Mouse (Mus musculus): Measurements from ENCODE around the gene C8g.

DNA sequence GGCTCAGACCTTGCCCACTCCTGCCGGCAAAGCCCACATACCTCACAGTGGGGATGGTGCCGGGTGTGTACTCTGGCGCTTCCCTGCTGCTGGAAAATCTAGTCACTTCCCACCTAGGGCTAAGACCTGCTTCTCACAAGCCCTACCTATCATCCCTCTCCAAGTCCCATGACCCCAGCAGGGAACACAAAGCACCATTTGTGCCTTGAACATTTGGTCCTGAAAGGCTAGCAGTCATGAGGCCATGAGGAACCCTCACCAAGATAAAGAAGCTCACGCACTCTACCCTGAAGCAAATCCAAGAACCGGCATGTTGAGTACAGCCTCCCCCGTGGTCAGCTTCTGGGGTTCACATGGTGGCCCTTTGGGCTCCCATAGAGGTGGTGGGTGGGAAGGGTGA lies 31.6 kb downstream of the C8g start, which contains the start of gene Ptgds:
- TF ChIP-seq CTCF (IDR thresholded peaks at IDR 0.05; ENCODE audit: low read depth): no peak
- TF ChIP-seq EP300 (IDR thresholded peaks at IDR 0.05; ENCODE audit: low read depth): peak; percentile 66
